Mouse (Mus musculus) left cerebral cortex, adult 6 months (tissue): ENCODE results near the gene Sacs. TPM values are rescaled to one million over a fixed set of nuclear protein-coding genes. Genes with fewer than 3 reads are reported as not detected.

Experiments
- long read RNA-seq, 2 experiments: library from polyadenylated mRNA; unstranded; transcript quantifications; one replicate each; pipeline ENCODE4 v2.0.0; 2019 to 2020
- polyA plus RNA-seq: library from polyadenylated mRNA; unstranded; fragments of <200 nt; fragmentation: Nextera tagmentation; gene quantifications from 2 replicates; pipeline ENCODE4 v1.2.3, GENCODE M21; 2021

Gene Sacs
- polyA plus RNA-seq: 6.2 and 7.1 TPM in 2 replicates
- long read RNA-seq, experiment 1, partial matches to known transcripts: 0 of 20 reads
- long read RNA-seq, experiment 1, other reads (novel, unspliced or antisense): 20 of 20 reads
- long read RNA-seq, experiment 2, partial matches to known transcripts: 6 of 39 reads
- long read RNA-seq, experiment 2, other reads (novel, unspliced or antisense): 33 of 39 reads

DNA sequence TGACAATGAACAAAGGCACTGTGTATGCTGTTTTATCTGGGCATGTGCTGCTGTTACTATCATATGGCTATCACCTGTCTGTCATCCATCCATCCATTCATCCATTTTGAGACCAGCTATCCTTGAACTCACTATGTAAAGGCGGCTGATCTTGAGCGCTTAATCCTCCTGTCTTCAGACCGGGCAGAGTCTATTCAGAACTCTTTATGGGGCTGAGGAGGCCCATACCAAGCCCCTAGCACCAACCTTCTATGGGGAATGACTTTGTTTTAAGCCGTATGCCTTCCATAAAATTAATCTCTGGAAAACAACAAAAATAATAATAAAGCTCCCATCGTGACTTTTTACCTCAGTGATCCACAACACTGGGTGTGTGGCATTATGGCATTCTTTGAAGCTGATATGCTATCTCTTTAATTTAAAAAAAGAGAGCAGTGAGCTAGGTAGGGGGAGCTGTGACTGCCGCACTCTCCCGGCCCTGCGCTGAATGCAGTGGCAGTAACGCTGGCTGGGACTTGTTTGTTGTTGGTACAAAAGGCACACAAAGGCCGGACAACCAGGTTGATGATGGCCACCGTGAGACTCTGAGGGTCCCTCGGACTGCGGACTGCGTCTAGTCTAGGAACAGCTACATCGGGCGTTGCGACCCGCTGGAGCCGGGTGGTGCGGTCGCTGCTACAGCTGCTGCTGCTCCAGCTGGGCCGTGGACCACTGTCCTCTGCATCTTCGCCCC, at the start of gene Sacs:
TSS of gene Sacs (plus strand) at position 464 of the 733 bp plus-strand sequence.

DNA sequence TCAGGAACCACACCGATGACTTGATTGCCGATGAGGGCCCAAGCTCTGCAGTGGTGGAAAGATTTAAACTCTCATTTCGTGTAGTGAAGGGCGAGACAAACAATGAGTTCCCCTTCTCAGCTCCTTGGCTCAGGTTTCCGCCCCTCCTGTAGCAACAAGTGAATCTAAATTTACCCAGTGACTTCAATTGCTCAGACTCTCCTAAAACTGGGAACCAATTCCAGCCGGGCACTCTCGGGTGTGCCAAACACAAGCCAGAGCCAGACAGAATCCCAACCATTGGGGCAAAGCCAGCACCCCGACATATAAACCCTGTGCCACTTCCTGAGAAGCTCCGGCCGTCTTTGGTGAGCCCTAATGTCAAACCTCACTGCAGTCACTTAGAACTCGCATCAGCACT, 120.1 kb downstream of the Sacs start, which contains the start of gene Sgcg:
TSS of gene Sgcg (minus strand) at position 139 of the 400 bp plus-strand sequence.

Other genes with a start within 250 kb of the Sacs start
- 23.2 and 27.3 TPM in 2 replicates for gene Tnfrsf19, start 92.0 kb upstream of the Sacs start, polyA plus RNA-seq
- gene Sgcg, start 120.0 kb downstream of the Sacs start, polyA plus RNA-seq: 0.09 and 0.10 TPM in 2 replicates
- 1.3 and 1.5 TPM in 2 replicates for gene Arl11, start 171.3 kb downstream of the Sacs start, polyA plus RNA-seq
- 8.1 and 10.5 TPM in 2 replicates for gene Ebpl, start 222.0 kb downstream of the Sacs start, polyA plus RNA-seq